Mouse (Mus musculus) frontal cortex, adult 2 months (tissue): ENCODE measurements at regions not wholly inside any gene's neighbourhood (a gene's known extent, or its start where the extent isn't known, plus 50 kb on each side); places are given as distances from the start of the nearest gene placed in this dataset.

ENCODE experiments used
- DNase-seq, 2 experiments: peaks; one replicate each; pipeline ENCODE4 v3.0.0; 2022; ENCODE audit warnings: low spot score in 1 of 2; ENCODE audit errors: extremely low spot score in 1 of 2

- no peak for DNase-seq
These were observed 126.7 kb downstream of the Mn1 start for GRCm38 (mm10) chr5:111543721-111544495.

DNA sequence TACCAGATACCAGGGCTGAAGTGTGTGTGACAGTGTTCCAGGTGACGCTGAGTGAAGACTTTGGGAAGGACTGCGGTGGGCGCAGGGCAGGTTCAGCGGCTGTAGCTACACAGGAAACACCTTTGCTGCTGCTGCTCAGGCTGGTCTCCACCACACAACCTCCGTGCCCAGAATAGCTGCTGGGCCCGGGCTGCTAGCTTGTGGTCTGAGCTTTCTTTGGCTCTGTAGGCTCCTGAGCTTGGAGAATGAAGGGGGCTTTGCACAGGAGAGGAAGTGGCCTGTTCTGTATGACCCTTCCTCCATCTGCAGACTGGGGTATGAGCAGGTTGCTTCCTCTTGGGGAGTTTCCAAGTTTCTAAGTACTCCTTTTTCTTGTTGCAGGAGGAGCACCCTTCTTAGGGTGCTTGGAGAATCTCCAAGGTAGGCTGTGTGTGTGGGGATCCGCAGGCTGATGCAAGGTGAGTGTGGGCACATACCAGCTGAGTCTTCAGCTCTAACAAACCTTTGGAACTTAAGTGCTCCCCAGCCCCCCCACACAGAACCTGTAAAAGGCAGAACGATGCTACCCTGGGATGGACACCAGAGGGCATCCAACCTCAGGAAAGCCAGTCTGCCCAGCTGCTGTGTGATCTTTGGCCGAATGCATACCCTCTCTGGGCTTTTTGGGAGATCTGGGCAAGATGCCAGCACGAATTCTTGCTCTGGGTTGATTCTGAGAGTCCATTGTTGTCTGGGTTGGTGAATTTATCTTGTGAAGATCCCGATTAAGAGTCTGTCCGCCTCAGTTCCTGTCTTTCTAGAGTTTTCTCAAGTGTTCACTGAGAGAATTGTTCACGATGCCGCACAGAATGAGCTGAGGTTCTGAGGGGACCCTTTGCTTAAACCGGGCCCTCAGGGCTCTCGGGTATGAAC, 136.6 kb downstream of the Mn1 start:
- peak in 1 of 2 experiments; percentile 42 for DNase-seq

DNA sequence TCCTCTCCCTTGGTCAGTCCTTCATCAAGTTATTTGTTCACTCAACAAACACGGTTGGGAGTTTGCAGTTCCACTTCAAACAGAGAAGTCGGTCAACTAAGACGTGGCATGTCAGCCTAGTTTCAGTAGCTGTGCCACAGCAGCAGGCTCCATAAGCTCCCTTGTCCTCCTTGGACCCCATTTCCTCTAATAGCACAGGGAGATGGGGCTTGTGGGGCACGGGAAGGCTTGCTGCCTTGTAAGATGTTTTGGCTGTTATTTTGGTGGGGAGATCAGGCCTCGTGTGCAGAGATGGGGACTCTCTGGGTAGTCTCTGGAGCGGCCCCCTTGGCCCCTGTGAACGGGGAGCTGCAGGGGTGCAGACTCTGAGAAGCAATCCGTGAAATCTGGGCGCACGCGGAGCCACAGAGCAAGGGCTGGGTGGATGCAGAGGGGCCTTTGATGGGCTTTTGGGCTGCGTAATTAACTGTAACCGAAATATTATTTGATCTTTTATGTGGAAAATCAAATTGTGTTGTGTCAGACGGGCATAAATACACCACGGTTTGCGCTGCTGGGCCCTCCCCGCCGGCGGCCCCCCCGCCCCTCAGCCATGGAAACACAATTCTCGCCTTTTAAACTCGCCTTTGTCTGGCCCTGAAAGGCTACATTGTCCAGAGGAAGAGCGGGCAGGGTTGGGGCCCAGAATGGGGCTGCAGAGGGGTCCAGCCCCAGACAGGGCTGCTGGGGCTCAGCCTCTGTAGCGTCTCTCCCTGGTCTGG, 137.6 kb downstream of the Mn1 start:
- no peak for DNase-seq

DNA sequence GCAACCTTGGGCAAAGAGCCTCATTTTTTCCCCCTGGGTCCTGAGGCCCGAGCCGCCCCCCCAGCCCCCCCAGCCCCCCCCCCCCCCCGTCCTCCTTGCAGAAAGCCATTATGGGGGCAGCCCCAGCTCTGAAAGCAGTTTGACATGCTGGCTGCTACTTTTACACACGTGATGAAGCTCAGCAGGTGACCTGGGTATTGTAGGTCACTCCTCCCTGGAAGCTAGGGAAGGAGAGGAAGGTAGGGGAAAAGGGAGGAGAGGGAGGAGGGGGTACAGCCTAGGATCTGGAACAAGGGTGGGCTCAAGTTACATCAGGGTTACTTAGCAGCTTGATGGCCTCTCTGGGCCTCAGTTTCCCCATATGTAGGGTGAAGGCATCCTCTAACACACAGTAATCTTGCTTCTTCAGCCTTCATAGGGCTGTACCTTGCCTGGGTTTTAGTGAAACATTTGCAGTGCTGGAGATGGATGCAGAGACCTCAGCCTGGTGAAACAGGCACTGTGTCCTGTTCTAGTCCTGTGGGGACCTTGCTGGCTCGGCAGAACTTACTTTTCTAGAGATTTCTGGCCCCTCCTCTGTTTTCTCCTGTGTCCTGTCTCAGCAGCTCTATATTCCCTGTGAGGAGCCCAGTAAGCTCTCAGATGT, 138.3 kb downstream of the Mn1 start:
- DNase-seq: no peak

- no peak for DNase-seq
These were observed 138.8 kb downstream of the Mn1 start for GRCm38 (mm10) chr5:111555981-111556380.

GRCm38 (mm10) chr5:111560432-111560831, 143.3 kb downstream of the Mn1 start:
- no peak for DNase-seq

DNA sequence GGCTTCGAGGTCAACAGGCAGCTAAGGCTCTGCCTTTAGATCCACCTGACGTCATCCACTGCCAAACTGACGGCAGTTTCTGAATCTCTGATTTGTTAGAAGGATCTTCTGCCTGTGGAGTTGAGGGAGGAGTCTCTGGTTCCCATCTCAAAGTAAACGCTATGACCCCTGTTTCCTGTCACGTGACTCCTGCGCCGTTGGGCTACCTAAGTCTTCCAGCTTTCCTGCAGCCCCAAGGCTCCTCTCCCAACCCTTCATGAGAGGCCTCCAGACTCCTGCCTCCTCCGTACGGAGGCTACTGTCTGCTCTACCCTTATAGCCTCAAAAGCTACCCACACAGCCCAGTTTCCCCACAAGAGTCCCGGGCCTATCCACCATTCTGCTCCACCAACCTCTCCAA, 144.1 kb downstream of the Mn1 start:
- DNase-seq: no peak

GRCm38 (mm10) chr5:111570826-111571225, 153.7 kb downstream of the Mn1 start:
- no peak for DNase-seq

- DNase-seq: no peak
These were observed 156.2 kb downstream of the Mn1 start for GRCm38 (mm10) chr5:111573265-111573873.

DNA sequence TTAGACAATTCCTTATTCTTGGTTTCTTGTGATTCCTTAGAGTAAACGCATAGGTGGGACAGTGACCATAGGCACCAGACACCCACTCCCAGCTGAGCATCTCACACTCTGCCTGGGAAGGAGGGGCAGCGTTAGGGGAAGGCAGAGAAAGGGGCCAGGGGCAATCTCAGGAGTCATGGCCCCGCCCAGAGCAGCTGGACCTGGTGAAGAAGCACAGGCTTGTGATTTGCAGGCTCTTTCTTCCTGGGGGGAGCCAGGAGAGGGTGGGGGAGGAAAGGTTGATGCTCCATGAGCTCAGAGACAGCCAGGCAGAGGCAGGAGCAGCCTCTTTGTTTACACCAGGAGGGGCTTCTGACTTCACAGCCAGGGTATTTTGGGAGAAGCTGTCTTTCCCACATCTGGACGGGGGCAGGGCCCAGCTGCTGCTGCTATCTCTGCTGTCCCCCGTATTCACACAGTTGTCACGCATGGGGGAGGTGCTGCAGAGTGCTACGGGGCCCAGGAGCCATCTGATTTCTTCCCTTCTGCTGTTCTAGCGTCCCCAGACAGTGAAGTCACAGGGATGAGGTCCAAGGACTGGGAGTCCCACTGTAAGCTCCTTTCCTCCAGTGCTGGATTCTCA, 157.2 kb downstream of the Mn1 start:
- peak; percentile 36 to 65 for DNase-seq

- no peak for DNase-seq
These were observed 158.2 kb downstream of the Mn1 start for GRCm38 (mm10) chr5:111575376-111575775.

DNA sequence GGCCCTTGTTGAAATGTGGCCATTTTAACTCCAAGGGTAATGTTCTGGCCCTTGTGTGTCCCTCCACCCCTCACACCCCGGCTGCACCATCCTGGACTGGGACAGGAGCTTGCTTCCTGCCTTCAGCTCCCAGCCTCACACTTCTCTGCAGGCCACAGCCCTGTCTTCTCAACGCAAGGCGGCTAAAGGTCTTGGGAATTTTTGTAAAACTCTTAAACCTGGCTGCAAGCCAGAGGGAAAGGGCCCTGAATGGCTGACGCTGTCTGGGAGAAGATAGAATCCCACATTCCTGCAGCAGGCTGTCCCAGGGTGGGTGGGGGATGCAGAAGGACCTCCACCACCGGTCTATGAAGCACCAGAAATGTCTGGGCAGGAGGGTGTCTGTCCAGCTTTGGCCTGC, 156.3 kb upstream of the Gm26897 start:
- DNase-seq: no peak

- DNase-seq: no peak
These were observed 155.6 kb upstream of the Gm26897 start for GRCm38 (mm10) chr5:111578088-111578487.

- peak in 1 of 2 experiments; percentile 44 for DNase-seq
These were observed 154.6 kb upstream of the Gm26897 start for GRCm38 (mm10) chr5:111578977-111579727.

DNA sequence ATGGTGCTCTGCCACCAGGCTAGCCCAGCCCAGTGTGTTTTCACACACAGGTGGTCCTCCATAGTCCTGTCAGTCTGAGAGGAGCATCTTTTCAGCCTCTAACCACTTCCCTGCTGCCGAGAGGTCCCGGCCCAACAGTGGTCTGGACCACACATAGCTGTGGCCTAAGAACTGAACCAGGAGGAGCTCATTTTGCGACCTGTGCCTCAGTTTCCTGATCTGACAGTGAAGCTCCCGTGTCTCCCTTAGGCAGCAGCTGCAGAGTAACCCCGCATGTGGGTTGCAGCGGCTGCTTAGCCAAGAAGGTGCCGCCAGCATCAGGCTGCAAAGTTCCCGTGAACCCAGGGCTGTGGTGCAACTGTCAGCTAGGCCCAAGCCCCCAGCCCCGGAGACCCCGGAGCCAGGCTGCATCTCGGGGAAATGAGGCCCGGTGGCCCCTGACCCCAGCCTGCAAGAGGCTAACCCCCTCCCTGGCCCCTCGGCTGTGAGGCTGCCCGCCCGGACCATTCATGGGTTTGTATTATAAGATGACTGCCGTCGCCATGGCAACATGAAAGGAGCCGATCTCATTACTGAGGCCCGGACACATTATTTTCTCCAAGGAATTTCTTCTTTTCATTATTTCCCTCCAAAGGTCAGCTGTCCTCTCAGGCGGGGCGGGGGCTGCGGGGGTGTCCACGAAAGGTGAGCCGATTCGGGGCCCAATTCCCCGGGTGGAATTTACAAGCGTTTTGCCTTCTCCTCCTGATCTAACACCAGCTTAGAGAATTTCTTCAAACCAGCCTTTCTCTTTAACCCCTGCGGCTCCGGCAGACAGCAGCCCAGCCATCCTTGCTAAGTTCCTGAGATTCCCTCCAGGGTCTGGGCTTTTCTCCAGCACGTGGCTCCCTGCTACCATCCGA, 152.6 kb upstream of the Gm26897 start:
- DNase-seq: peak; percentile 49 to 69

DNA sequence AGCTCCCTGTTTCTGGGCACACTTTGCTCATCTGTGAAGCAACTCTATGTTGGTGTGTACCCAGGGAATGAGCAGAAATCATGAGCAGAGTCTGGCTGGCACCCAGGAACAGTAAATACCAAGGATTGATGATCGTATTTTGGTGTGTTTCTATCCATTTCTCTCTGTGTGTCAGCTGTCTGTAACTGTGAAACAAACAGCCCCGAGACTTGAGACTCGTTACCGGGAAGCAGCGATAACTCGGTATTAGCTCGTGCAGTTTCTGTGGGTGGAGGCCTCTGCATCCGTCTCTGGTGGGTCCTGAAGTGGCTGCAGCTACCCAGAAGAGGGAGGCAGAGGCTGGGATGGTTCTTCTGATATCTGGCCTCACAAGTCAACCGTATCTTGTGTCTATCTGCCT, 151.7 kb upstream of the Gm26897 start:
- peak in 1 of 2 experiments; percentile 57 for DNase-seq

GRCm38 (mm10) chr5:111590619-111591081, 143.1 kb upstream of the Gm26897 start:
- DNase-seq: peak; percentile 32 to 61

DNA sequence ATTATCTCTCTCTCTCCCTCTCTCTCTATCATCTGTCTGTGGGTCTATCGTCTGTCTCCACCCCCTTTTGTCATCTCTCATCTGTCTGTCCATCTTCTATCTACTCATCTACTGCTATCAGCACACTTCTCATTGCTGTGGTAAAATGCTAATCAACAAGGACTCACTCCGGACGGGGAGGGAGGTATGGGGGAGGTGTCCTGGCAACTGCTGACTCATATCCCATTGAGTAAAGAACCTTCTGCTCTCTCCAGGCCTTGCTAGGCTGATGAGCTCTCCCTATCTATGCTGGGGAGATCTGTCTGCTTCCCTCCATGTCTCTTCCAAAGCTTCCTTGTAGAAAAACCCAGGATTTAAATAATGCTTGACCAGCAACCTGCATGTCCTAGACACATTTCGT, 140.9 kb upstream of the Gm26897 start:
- DNase-seq: no peak
